Mouse (Mus musculus) left cerebral cortex, adult 8-10 months (tissue): Measurements from ENCODE around the gene Cd52. TPM values are rescaled to one million over a fixed set of nuclear protein-coding genes. Genes with fewer than 3 reads are reported as not detected.
"Not testable (repeated sequence)": the region's sequence is repeated elsewhere in the genome, so short reads cannot be mapped to it uniquely, and the experiment has no call there.

Source experiments
- DNase-seq, 2 experiments: peaks; one replicate each; pipeline ENCODE4 v3.0.0; 2022; ENCODE audit warnings: low spot score in 2 of 2
- total RNA-seq, 4 experiments: library from RNA; stranded (reverse); gene quantifications; 2 replicates each; pipeline ENCODE4 v1.2.4; 2022

Gene Cd52
- 10 to 100 TPM in 2 of 4 experiments, 1 to 10 TPM in 2; 2.5 to 32.5 (median 12.8) TPM for total RNA-seq

GRCm38 (mm10) chr4:134094923-134095547 is at the start of gene Cd52:
Gene Cd52, minus strand, starts transcription at chr4:134095082.
- DNase-seq: no peak

DNA sequence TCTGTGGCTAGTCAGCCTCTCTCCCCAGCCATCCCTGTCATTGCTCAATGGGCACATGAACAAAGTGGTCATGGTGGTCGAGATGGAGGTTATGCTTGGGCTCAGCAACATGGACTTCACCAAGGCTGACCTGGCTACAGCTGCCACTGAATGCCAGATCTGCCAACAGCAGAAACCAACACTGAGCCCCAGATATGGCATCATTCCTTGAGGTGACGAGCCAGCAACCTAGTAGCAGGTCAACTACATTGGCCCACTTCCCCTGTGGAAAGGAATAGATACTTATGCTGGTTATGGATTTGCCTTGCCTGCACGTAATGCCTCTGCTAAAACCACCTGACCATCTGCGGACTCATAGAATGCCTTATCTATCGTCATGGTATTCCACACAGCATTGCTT is 49.4 kb upstream of the Cd52 start:
- not testable (repeated sequence) for DNase-seq

- DNase-seq: no peak
These were observed 44.0 kb upstream of the Cd52 start for GRCm38 (mm10) chr4:134138857-134139256.

DNA sequence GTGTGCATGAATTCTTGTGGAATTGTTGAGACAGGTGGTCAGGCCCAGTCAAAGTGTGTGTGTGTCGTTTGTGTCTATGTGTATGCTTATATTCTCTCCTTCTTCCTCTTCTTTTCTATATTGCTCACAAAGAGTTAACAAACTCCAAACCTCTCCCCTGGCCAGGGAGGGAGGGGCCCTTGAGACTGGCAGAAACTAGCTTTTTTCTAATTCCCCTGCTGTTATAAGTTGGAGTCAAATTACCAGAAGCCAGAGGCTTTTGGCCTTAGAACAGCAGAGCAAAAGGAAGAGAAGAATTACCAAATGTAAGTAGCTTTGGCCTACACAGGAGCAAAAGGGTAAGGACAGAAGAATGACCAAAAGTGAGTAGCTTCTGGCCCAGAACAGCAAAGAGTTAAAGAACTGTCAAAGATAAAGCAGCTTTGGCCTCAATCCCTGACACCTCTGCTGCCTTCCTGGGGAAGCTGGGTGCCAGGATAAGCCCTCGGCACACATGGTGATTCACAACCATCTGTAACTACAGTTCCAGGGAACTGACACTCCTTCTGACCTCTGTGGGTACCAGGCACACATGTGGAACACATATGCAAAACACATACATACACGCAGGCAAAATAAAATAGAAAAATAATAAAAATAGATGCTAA is 41.5 kb upstream of the Cd52 start:
- DNase-seq: no peak

DNA sequence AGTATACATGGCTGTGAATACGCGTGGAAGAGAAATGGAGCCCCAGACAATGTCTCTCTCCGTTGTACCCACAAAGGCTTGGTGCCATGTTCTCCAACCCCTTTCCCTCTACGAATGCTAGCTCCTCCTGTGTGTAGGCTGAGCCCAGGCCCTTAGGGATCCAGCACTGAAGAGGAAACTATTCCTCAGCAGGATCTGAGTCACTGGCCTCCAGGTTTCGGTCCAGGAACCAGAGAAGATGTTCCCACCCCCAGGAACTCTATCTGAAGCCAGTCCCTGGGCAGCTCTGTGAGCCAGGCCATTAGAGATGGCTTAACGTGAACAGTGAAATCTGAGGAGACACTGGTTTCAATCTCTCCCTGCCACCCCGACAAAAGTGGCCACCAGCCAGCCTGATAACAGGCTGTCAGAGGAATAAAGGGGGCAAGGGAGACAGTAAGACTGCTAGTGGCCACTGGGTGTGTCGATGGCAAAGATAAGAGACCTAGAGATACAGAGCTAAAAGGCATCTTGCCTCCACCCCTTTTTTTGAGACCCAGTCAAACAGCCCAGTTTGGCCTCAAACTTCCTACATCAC is 37.7 kb upstream of the Cd52 start:
- no peak for DNase-seq

- no peak for DNase-seq
These were observed 37.2 kb upstream of the Cd52 start for GRCm38 (mm10) chr4:134132117-134132516.

DNA sequence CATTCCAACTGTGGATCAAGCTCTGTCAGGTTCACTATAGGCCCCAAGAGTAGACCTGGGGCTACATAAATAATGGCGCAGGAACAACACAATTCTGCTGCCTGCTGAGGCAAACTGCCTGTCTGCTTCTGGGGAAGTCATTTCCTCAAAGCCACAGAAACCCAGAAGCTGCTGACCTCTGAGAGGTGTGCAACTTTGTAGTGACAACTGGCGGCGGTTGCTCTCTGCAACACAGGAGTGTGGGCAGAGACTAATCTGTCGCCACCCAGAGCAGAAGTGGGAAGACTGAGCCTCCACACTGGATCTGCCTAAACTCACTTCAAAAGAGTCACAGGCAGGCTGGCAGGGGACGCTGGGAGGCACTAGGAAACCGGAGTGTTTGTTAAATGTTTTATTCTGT is 34.6 kb upstream of the Cd52 start:
- DNase-seq: no peak

DNA sequence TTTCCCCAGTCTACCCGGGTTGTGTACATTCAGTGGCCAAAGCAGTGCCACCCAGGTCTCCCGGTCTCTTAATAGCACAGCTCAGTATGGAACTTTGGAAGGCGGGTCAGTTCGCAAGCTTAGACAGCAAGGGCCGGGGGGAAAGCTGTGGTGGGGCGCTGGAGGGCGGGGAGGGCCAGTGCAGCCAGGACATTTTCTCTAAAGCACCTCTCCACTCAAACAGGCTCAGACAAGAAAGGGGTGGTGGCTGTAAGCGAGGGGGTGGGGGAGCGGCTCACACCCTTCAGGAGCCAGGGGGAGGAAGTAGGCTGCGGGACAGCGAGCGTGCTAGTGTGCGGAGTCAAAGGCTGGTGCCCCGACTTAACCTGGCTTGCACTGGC is 34.1 kb upstream of the Cd52 start:
- no peak for DNase-seq

DNA sequence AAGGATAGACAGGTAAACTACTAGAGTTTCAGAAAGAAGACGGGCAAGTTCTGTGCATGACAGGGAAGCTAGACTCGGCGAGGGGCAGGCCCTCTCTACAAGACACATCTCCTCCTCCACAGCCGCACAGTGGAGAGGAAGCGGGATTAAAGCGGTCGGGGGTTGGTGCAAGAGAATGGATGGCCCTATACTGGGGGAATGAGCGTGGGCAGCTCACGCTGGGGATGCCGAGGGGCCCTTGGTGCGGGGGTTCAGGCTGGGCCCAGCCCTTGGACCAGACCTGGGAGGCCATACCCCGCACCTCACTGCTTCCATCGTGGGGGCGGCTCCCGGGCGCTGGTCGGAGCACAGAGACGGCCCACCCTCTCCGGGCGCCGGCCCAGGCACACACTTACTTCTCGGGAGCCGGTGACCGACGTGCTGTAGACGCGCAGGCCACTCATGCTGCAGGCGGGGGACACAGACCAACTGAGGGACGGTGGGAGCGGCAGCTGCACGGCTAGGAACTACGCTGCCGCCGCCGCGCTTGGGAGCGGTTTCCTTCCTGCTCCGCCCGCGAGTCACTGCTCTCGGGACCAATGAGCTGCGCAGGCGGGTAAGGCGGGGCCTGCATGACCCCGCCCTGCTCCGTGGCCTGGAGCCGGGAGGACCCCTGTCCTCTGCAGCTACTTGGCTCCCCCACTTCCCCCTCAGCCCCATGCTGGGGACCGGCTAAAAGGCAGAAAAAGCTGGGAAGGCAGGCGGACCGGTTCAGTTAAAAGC is 33.5 kb upstream of the Cd52 start, which contains the start of gene Sh3bgrl3:
TSS of gene Sh3bgrl3 (minus strand) at position 569 of the 762 bp plus-strand sequence.
- peak; percentile 81 to 86 for DNase-seq

DNA sequence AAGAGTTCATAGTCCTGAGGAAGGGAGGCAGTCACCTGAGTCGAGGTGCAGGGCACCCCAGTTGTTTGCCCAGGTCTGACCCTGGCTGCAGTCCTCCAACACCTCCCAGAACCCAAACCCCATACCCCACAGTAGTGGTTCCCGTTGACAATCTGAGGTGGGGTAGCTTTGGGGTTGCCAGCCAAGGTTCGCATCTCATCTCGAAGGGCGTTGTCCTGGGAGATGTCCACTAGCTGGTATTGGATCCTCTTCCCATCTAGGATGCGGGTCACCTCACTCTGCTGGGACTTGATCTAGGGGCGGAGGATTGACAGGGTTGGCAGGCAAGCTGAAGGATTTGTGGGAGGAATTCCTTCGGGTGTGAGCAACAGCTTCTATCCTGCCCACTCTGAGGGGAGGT is 32.9 kb upstream of the Cd52 start:
- DNase-seq: no peak

GRCm38 (mm10) chr4:134127121-134127455 is 32.2 kb upstream of the Cd52 start:
- peak in 1 of 2 experiments; percentile 92 for DNase-seq

- peak in 1 of 2 experiments; percentile 43 for DNase-seq
These were observed 31.6 kb upstream of the Cd52 start for GRCm38 (mm10) chr4:134126300-134127120.

DNA sequence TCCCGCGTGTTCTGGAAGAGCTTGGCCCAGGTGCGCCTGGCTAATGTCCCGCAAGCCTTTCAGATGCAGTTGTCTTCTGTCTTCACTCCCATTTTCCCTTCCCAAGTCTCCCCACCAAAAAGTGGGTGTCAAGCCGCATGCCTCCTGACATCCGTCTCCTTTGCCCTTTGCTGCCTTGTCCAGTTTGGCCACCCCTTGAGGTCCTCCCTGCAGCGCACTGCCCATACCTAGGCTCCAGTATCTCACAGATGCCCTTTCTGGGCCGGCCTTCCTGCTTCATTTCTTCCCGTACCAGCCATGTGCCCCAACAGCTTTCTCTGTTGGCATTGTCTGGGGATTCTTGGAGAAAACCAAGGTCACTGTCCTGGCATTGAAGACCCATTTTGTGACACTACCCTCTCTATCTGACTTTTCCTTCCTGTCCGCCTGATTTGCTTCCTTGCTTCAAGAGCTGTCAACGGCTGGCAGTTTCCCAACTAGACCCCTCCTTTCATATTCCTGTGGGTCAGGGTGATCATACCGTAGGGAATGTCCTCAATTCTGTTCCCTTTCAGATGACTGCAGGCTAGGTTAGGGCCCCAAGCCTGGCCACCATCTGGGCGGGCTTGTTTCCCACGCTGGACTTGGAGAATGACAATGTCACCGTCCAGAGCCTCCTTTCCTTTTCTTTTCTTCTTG is 30.6 kb upstream of the Cd52 start:
- DNase-seq: no peak

DNA sequence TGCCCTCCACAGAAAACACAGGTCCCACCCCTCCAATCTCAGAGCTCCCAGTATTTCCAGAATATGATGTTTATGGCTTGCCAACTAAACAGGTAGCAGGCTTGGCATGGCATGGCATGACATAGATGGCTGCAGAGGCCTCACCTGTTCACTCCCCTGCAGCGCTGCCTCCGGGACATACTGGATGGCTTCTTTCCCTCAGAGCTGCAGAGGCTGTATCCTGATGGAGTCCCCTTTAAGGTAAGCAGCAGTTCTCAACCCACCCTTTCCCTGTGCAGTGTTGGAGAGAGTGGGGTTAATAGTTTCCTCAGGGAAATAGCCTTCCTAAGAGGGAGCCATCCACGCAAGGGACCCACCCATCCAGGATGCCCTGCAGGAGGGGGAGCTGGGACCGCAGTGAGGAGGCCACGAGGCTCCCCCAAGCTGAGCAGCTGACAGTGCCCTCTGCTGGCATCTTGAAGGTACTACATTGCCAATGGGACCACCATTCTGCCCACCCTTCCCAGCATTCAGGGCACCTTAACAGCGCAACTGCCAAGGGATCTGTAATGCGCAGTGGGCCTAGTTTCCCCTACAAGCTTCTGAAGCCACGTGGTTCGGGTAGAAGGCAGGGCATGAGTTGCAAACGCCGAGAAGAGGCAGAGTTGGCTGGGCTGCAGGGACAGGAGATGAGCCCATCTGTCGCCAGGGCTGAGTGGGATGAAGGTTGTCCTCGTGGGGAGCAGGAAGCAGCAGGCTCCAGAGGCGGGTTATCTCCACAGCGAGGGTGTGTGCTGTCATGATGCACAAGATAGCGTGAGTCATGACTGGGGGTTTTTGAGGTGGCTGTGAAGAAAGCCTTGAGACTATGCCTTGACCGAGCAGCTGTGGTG is 29.0 kb upstream of the Cd52 start:
- DNase-seq: peak; percentile 70 to 95

GRCm38 (mm10) chr4:134123147-134123546 is 28.3 kb upstream of the Cd52 start:
- no peak for DNase-seq

- DNase-seq: peak in 1 of 2 experiments; percentile 48
These were observed 27.4 kb upstream of the Cd52 start for GRCm38 (mm10) chr4:134122281-134122680.

- no peak for DNase-seq
These were observed 26.7 kb upstream of the Cd52 start for GRCm38 (mm10) chr4:134121571-134121970.

- no peak for DNase-seq
These were observed 26.0 kb upstream of the Cd52 start for GRCm38 (mm10) chr4:134120916-134121315.

GRCm38 (mm10) chr4:134120192-134120805 is 25.4 kb upstream of the Cd52 start:
- no peak for DNase-seq
